Mouse (Mus musculus): ENCODE data around the gene Itfg2. TPM values are rescaled to one million over a fixed set of nuclear protein-coding genes. Genes with fewer than 3 reads are reported as not detected.
A peak's percentile ranks its signal among the peaks of the same experiment; 100 is the strongest.

The Itfg2 gene
- polyA plus RNA-seq, 1 experiment from 2014 or later, result 39.2 TPM

DNA sequence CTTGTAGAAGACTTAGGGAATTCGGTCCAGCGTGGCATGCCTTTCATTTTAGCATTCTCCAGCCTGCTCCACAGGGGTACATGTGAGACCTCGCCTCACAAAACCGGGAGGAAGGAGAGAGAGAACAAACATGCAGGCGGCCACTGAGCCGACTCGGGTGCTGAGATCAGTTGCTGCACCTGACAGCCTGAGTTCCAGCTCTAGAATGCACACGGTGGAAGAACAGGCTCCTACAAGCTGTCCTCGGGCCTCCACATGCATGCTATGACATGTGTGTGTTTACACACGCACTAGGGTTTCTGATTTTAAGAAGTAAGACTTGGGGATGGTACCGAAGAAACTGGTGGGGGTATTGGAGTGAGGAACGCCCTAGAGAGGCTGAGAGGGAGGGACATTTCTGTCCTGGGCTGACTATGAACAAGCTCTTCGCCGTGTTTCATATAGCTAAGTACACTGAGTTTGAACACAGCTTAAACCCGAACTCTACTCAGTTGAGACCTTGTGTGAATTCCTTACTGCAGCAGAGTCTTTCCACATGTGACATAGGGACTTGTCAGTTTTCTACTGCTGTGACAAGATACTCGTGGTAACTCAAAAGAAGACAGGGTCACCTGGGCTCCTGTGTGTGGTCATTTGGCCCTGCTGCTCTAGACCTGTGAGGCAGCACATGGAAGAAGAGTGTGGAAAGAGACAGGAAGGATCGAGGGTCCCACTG is 48.2 kb downstream of the Itfg2 start:
- Histone ChIP-seq H3K9me3 (no peaks in the 10 kb centered on the region), H3K9ac (replicated peaks) (no peak overlapping the region), H3K36me3 (peaks cover 43% of the 10 kb centered on the region), H3K4me3 (no peak overlapping the region), H3K27me3 (no peaks in the 10 kb centered on the region), H3K4me2 (replicated peaks) (no peak overlapping the region), H3K4me1 (peaks cover 14% of the 10 kb centered on the region), H3K27ac (replicated peaks) (no peak overlapping the region)
- 90% methylated on average over 17 of the region's 17 CpGs for WGBS
- no peak for ATAC-seq (ENCODE audit: low FRiP score, low read depth)

- Histone ChIP-seq H3K9me3 (no peaks in the 10 kb centered on the region), H3K4me2 (replicated peaks) (no peak within 1 kb of the TSS), H3K4me1 (peaks cover 14% of the 10 kb centered on the region), H3K4me3 (no peak within 1 kb of the TSS), H3K27ac (replicated peaks) (peak within 1 kb of the TSS; percentile 50), H3K27me3 (no peaks in the 10 kb centered on the region), H3K9ac (replicated peaks) (peak within 1 kb of the TSS; percentile 25), H3K36me3 (peaks cover 56% of the 10 kb centered on the region)
- peak; percentile 88 for ATAC-seq (ENCODE audit: low FRiP score, low read depth)
- WGBS, result 7% methylated on average over 6 of the region's 6 CpGs
Measured at GRCm38 (mm10) chr6:128375192-128375591, 49.5 kb downstream of the Itfg2 start, which contains the start of the genes Tex52 and Gm44596. Gene Tex52 (plus strand): TSS chr6:128375456. Gene Gm44596 (plus strand): TSS chr6:128375503.

- no peaks in the 10 kb centered on the region for H3K9me3 ChIP-seq
- 94% methylated on average over 5 of the region's 5 CpGs for WGBS
- H3K4me3 ChIP-seq, result no peak overlapping the region
- no peaks in the 10 kb centered on the region for H3K27me3 ChIP-seq
- H3K4me2 ChIP-seq (replicated peaks), result no peak overlapping the region
- peaks cover 89% of the 10 kb centered on the region for H3K36me3 ChIP-seq
- ATAC-seq (ENCODE audit: low FRiP score, low read depth), result no peak
- H3K9ac ChIP-seq (replicated peaks), result no peak overlapping the region
- peaks cover 13% of the 10 kb centered on the region for H3K4me1 ChIP-seq
- H3K27ac ChIP-seq (replicated peaks), result no peak overlapping the region
Measured at GRCm38 (mm10) chr6:128370040-128370439, 54.7 kb downstream of the Itfg2 start.

DNA sequence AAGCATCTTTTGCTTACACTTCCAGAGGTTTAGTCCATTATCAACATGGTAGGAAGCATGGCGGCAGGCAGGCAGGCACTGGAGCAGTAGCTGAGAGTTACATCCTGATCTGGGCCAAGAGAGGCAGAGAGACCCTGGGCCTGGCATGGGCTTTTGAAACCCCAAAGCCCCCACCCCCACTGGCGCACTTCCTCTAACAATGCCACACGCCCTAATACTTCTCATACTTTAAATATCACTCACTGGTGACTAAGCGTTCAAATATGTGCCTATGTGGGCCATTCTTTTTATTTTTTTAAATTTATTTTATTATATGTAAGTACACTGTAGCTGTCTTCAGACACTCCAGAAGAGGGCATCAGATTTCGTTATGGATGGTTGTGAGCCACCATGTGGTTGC is 58.3 kb downstream of the Itfg2 start:
- H3K27ac ChIP-seq (replicated peaks), result no peak overlapping the region
- peaks cover 24% of the 10 kb centered on the region for H3K4me1 ChIP-seq
- H3K27me3 ChIP-seq, result no peaks in the 10 kb centered on the region
- H3K36me3 ChIP-seq, result peaks cover 57% of the 10 kb centered on the region
- whole genome bisulfite sequencing, result 93% methylated on average over 5 of the region's 5 CpGs
- H3K4me2 ChIP-seq (replicated peaks), result no peak overlapping the region
- no peak overlapping the region for H3K9ac ChIP-seq (replicated peaks)
- no peaks in the 10 kb centered on the region for H3K9me3 ChIP-seq
- ATAC-seq (ENCODE audit: low FRiP score, low read depth), result no peak
- H3K4me3 ChIP-seq, result no peak overlapping the region

- Histone ChIP-seq H3K4me3 (no peak overlapping the region), H3K4me1 (peaks cover 40% of the 10 kb centered on the region), H3K9ac (replicated peaks) (no peak overlapping the region; the same call in 1 of the 2 replicates), H3K36me3 (peaks cover 39% of the 10 kb centered on the region), H3K27ac (replicated peaks) (no peak overlapping the region), H3K27me3 (no peaks in the 10 kb centered on the region), H3K4me2 (replicated peaks) (peak overlapping the region; percentile 19), H3K9me3 (no peaks in the 10 kb centered on the region)
- no peak for ATAC-seq (ENCODE audit: low FRiP score, low read depth)
- 75% methylated on average over 6 of the region's 6 CpGs for WGBS
Measured at GRCm38 (mm10) chr6:128364721-128365120, 60.0 kb downstream of the Itfg2 start.

DNA sequence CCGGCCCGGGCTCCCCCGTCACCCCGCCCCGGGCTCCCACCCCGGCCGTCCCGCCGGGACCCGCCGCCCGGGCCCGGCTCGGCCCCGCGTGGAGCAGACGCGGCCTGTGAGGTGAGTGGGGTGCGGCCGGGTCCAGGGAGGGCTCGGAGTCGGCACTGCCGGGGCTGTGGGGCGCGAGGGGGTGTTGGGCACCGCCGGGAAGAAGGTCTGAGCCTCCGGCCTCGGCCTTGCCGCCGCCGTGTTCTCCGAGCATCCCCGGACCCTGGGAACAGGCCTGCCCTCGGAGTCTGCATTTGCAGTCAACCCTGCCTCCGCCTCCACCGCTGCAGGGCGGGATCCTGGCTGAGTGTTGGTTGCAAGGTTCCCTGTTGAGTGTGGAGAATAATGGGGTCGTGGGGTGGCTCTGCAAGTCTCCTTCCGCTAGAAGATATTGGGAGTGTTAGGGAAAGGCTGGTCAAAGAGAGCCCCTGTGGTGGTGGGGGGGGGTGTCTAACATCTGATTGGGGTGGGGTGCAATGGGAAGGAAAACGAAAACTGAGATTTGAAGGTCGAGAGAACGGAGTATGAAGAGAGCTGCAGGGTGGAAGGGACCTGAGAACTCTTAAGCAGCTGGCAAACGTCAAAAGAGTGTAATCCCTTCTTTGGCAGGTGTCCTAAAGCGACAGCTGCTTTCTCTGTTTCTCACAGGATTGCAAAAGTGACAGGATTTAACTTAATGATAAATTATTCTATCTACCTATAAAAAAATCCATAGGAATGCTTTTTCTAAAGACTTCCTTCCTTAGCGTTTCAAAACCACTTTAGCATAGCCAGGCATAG is 61.5 kb downstream of the Itfg2 start:
- ATAC-seq (ENCODE audit: low FRiP score, low read depth), result no peak; the same call in 1 of the 2 replicates
- Histone ChIP-seq H3K27ac (replicated peaks) (peak overlapping the region; percentile 93), H3K27me3 (no peaks in the 10 kb centered on the region), H3K9ac (replicated peaks) (peak overlapping the region; percentile 85), H3K9me3 (no peaks in the 10 kb centered on the region), H3K4me2 (replicated peaks) (peak overlapping the region; percentile 91), H3K4me3 (peak overlapping the region; percentile 79), H3K36me3 (peaks cover 32% of the 10 kb centered on the region), H3K4me1 (peaks cover 41% of the 10 kb centered on the region)
- WGBS, result 1% methylated on average over 32 of the region's 46 CpGs

DNA sequence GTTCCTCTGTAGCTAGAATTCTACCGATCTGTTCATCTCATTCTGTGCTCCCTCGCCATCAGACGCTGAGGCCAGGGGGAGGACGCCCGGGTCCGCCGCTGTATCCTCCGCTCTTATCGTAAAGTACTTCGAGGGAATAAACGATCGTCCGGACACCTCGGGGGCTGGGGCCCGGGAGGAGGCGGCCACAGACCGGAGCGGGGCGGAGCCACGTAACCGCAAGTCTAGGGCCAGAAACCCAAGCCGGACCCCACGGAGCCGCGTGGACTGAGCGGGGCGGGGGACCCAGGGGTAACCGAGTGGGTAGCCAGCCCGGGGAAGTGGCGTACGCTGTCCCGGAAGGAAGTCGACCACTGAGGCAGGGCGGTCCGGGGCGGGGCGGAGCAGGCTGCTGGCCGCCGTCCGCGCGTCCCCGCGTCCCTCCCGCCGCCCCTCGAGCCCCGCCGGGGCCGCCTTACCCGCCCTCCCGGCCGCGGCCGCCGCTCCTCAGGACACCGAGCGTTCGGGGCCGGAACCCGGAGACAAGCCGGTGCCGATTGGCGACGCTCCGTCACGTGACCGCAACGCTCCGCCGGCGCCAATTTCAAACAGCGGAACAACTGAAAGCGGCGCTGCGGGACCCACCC is 62.2 kb downstream of the Itfg2 start, which contains the start of the genes Rhno1 and Foxm1:
TSS of gene Rhno1 (minus strand) at position 531 of the 626 bp plus-strand sequence.
TSS of gene Foxm1 (plus strand) at position 587 of the 626 bp plus-strand sequence.
- H3K4me2 ChIP-seq (replicated peaks), result peak within 1 kb of the TSS; percentile 91
- H3K36me3 ChIP-seq, result peaks cover 32% of the 10 kb centered on the region
- peak; percentile 87 for ATAC-seq (ENCODE audit: low FRiP score, low read depth)
- H3K9me3 ChIP-seq, result no peaks in the 10 kb centered on the region
- H3K27ac ChIP-seq (replicated peaks), result peak within 1 kb of the TSS; percentile 93
- under 1% methylated on average over 66 of the region's 76 CpGs for WGBS
- H3K4me1 ChIP-seq, result peaks cover 41% of the 10 kb centered on the region
- peak within 1 kb of the TSS; percentile 79 for H3K4me3 ChIP-seq
- no peaks in the 10 kb centered on the region for H3K27me3 ChIP-seq
- peak within 1 kb of the TSS; percentile 85 for H3K9ac ChIP-seq (replicated peaks)

DNA sequence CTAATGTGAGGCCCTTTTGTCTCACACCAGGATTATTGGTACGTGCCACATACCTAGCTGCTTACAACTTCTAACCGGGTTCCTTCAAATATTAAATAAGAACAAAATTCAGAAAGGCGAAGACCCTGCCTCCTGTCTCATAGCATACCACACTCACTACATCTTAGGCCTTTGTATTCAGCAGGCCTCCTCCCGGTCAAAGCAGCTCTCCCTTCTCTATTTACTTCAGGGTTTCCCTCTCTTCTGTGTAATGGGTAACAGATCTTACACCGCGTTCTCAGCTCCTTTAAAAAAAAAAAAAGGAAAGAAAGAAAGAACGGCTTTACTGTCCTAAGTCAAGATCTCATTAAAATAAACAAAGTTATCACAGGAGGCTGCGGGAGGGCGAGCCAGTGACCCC is 62.8 kb downstream of the Itfg2 start:
- ATAC-seq (ENCODE audit: low FRiP score, low read depth), result no peak
- no peaks in the 10 kb centered on the region for H3K27me3 ChIP-seq
- H3K9ac ChIP-seq (replicated peaks), result peak overlapping the region; percentile 85
- peaks cover 41% of the 10 kb centered on the region for H3K4me1 ChIP-seq
- WGBS, result 15% methylated on average over 9 of the region's 9 CpGs
- H3K4me2 ChIP-seq (replicated peaks), result peak overlapping the region; percentile 91
- peaks cover 32% of the 10 kb centered on the region for H3K36me3 ChIP-seq
- no peaks in the 10 kb centered on the region for H3K9me3 ChIP-seq
- peak overlapping the region; percentile 79 for H3K4me3 ChIP-seq
- peak overlapping the region; percentile 93 for H3K27ac ChIP-seq (replicated peaks)

Other genes starting within 250 kb of the Itfg2 start
- 0.93 and 1.5 TPM in 2 replicates for gene Tead4, start 124.1 kb downstream of the Itfg2 start, polyA plus RNA-seq (2016; fragmentation: Nextera tagmentation; extraction: Ambion mirVana)
- 19.0 and 19.7 TPM in 2 replicates for gene Tulp3, start 69.1 kb downstream of the Itfg2 start, polyA plus RNA-seq (2016; fragmentation: Nextera tagmentation; extraction: Ambion mirVana)
- gene Rhno1, start 62.0 kb downstream of the Itfg2 start, polyA plus RNA-seq (2016; fragmentation: Nextera tagmentation; extraction: Ambion mirVana), result 159 and 171 TPM in 2 replicates
- gene Foxm1, start 62.0 kb downstream of the Itfg2 start, polyA plus RNA-seq (2016; fragmentation: Nextera tagmentation; extraction: Ambion mirVana), result 61.0 and 67.7 TPM in 2 replicates
- gene Tex52, start 49.5 kb downstream of the Itfg2 start, polyA plus RNA-seq (2016; fragmentation: Nextera tagmentation; extraction: Ambion mirVana), result 0.55 and 0.71 TPM in 2 replicates
- not detected in 2 replicates for gene Gm44596, start 49.4 kb downstream of the Itfg2 start, polyA plus RNA-seq (2016; fragmentation: Nextera tagmentation; extraction: Ambion mirVana)
- 4.1 and 5.4 TPM in 2 replicates for gene Nrip2, start 25.6 kb downstream of the Itfg2 start, polyA plus RNA-seq (2016; fragmentation: Nextera tagmentation; extraction: Ambion mirVana)
- gene Fkbp4, start 13.7 kb upstream of the Itfg2 start, polyA plus RNA-seq (2016; fragmentation: Nextera tagmentation; extraction: Ambion mirVana), result 496 and 515 TPM in 2 replicates
- not detected in 2 replicates for gene Pzp, start 101.8 kb upstream of the Itfg2 start, polyA plus RNA-seq (2016; fragmentation: Nextera tagmentation; extraction: Ambion mirVana)
- gene A2ml1, start 156.7 kb upstream of the Itfg2 start, polyA plus RNA-seq (2016; fragmentation: Nextera tagmentation; extraction: Ambion mirVana), result not detected in 2 replicates
- gene Klrb1a, start 198.6 kb upstream of the Itfg2 start, polyA plus RNA-seq (2016; fragmentation: Nextera tagmentation; extraction: Ambion mirVana), result not detected in 2 replicates
- not detected in 2 replicates for gene Clec2h, start 237.5 kb upstream of the Itfg2 start, polyA plus RNA-seq (2016; fragmentation: Nextera tagmentation; extraction: Ambion mirVana)